Mouse (Mus musculus) T-helper 17 cell (primary cell): Measurements from ENCODE around the gene Clca4a.
"Not testable (repeated sequence)": the region's sequence is repeated elsewhere in the genome, so short reads cannot be mapped to it uniquely, and the experiment has no call there.

ENCODE experiments used
- in situ Hi-C, 2 experiments: fragments of 300-600 bp; cut with MboI, MseI; formaldehyde crosslinking; loops; 1 replicate in 1 of 2; 2 replicates in 1 of 2; pipeline ENCODE4 v1.15.1; 2025; ENCODE audit warnings: high pct_unique_total_duplicates in 2 of 2

Gene Clca4a

GRCm38 (mm10) chr3:144974945-144975344 is at the start of gene Clca4a:
Gene Clca4a, minus strand, starts transcription at chr3:144975045.
- in situ Hi-C loops: no loop called here

- in situ Hi-C loops: no loop called here
Observed at GRCm38 (mm10) chr3:145017807-145018206, 43.0 kb upstream of the Clca4a start.

GRCm38 (mm10) chr3:145004422-145004821 is 29.6 kb upstream of the Clca4a start:
- in situ Hi-C loops: no loop called here

GRCm38 (mm10) chr3:145000912-145001311 is 26.1 kb upstream of the Clca4a start:
- in situ Hi-C loops: no loop called here

GRCm38 (mm10) chr3:144993055-144993454 is 18.2 kb upstream of the Clca4a start:
- in situ Hi-C loops: no loop called here

GRCm38 (mm10) chr3:144992618-144993017 is 17.8 kb upstream of the Clca4a start:
- in situ Hi-C loops: no loop called here

- in situ Hi-C loops: no loop called here
Observed at GRCm38 (mm10) chr3:144985890-144986289, 11.0 kb upstream of the Clca4a start.

- in situ Hi-C loops: no loop called here
Observed at GRCm38 (mm10) chr3:144980551-144980950, 5.7 kb upstream of the Clca4a start.

GRCm38 (mm10) chr3:144977631-144978030 is 2.8 kb upstream of the Clca4a start:
- in situ Hi-C loops: no loop called here

GRCm38 (mm10) chr3:144976091-144976490 is 1.2 kb upstream of the Clca4a start:
- in situ Hi-C loops: no loop called here

GRCm38 (mm10) chr3:144971553-144972270 is 3.1 kb downstream of the Clca4a start:
- in situ Hi-C loops: no loop called here

GRCm38 (mm10) chr3:144969755-144970154 is 5.1 kb downstream of the Clca4a start:
- in situ Hi-C loops: no loop called here

GRCm38 (mm10) chr3:144966074-144966473 is 8.8 kb downstream of the Clca4a start:
- in situ Hi-C loops: no loop called here

- in situ Hi-C loops: loop anchor here in 1 of 2 experiments (5.0 kb wide), 1 partner anchor 89 kb away; no protein-coding TSS in a partner anchor
Observed at GRCm38 (mm10) chr3:144950829-144951228, 24.0 kb downstream of the Clca4a start.

- in situ Hi-C loops: not testable (repeated sequence)
Observed at GRCm38 (mm10) chr3:144947376-144947775, 27.5 kb downstream of the Clca4a start.

GRCm38 (mm10) chr3:144933625-144934024 is 41.2 kb downstream of the Clca4a start:
- in situ Hi-C loops: not testable (repeated sequence)

GRCm38 (mm10) chr3:144933011-144933491 is 41.8 kb downstream of the Clca4a start:
- in situ Hi-C loops: no loop called here

GRCm38 (mm10) chr3:144932335-144932734 is 42.5 kb downstream of the Clca4a start, which contains the start of gene Clca4b:
Gene Clca4b, minus strand, starts transcription at chr3:144932529.
- in situ Hi-C loops: no loop called here

- in situ Hi-C loops: no loop called here
Observed at GRCm38 (mm10) chr3:144914014-144914413, 60.8 kb downstream of the Clca4a start.
